Mouse (Mus musculus): Measurements from ENCODE around the gene Ankrd54.

The Ankrd54 gene

DNA sequence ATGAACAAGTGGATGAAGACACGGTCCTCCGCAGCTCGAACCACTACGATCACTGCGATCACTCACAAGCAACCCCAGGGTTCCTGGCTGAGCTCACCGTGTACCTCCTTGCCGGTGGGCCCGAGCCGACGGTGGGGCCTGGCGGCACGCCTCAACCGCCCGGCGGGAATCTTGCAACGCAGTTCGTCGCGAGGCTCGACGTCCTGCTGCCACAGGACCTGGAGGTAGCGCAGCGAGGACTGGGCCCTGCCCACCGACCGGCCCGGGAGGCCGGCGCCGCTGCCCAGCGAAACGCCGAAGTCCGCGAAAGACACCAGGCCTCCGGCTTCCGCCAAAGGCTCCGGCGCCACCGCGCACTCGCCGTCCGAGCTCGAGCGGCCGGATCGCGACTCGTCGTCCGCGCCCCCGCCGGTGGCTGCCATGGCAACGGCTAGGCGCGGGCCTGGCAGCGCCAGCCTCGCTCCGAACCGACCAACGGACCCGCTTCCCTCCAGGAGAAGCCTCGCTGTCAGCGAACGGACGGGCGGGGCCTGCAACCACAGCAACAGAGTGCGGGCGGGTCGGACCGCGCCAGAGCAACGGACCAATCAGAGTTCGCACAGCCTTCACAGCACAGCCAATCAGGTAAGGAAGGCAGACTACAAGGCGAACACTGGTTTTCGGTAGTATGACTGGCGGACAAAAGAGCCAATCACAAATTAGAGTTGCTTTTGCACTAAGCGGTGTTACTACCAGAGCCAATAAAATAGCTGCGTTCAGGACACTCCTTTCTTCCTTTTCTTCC lies at the start of gene Ankrd54:
Gene Ankrd54 (minus strand): TSS at position 518 of the 784 bp plus-strand sequence.
- DNase-seq: peak; percentile 100

- DNase-seq: no peak
Measured at GRCm38 (mm10) chr15:79111774-79112173, 49.1 kb upstream of the Ankrd54 start.

- no peak for DNase-seq
Measured at GRCm38 (mm10) chr15:79110528-79110927, 47.8 kb upstream of the Ankrd54 start.

DNA sequence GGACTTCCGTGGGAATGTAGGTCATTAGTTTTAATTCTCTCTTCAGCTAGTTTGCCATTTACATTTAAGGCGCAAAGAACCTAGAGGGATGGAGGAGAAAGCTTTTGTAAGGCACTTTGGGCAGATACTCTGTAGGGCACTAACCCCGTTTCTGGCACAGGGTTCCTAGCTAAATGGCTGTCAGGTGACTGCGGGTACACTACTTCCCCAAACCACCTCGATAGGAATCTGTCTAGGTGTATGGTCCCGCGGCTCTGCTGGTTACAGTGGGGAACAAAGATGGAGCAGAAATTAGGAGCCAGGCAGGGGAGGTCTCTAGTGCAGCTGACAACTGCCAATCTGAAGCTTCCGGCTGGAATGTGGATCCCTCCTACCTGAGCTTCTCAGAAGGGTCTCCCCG lies 47.3 kb upstream of the Ankrd54 start:
- no peak for DNase-seq

- no peak for DNase-seq
Measured at GRCm38 (mm10) chr15:79109321-79109934, 46.7 kb upstream of the Ankrd54 start.

DNA sequence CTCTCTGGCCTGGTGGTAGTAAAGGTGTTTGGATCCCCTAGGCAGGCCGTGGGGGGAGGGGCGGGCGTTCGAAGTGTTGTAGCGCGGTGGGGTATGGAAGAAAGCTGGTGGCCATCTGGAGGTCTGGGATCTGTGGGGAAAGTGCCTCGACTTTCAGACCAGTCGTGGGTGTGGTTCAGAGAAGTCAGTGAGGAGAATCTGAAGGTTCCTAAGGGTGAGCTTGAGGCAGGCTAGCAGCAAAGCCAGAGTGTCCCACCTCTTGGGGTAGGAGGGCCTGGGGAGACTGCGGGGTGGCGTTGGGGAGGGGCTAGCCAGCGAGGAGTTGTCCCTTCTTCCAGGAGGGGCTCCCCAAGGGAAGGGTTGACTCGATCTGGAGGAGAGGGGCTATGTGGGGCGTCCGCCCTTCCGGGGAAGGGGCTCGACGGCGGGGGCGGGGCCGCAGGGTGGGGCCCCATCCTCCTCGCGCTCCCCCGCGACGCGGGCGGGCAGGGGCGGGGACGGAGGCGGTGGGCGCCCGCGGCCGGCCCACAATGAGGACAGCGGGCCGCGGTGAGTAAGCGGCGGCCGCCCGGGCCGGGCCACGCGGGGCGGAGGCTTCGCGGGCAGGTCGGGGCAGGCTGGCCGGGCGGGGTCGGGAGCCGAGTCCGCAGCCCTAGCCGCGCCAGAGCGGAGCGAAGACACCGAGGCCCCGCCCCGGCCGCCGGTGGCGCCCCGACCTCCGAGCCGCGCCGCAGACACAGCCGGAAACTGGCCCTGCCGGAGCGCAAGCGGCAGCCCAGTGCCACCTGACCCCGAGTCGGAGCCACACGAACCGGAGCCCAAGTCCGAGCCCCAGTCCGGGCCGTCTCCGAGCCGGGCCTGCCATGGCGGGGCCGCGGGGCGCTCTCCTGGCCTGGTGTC lies 46.0 kb upstream of the Ankrd54 start, which contains the start of gene Micall1:
Gene Micall1 (plus strand): TSS at position 478 of the 900 bp plus-strand sequence.
- peak; percentile 68 for DNase-seq

- peak; percentile 18 for DNase-seq
Measured at GRCm38 (mm10) chr15:79107966-79108365, 45.3 kb upstream of the Ankrd54 start.

- DNase-seq: no peak
Measured at GRCm38 (mm10) chr15:79105804-79106203, 43.1 kb upstream of the Ankrd54 start.

GRCm38 (mm10) chr15:79103264-79103663 lies 40.6 kb upstream of the Ankrd54 start:
- DNase-seq: no peak

- no peak for DNase-seq
Measured at GRCm38 (mm10) chr15:79101531-79101930, 38.8 kb upstream of the Ankrd54 start.

DNA sequence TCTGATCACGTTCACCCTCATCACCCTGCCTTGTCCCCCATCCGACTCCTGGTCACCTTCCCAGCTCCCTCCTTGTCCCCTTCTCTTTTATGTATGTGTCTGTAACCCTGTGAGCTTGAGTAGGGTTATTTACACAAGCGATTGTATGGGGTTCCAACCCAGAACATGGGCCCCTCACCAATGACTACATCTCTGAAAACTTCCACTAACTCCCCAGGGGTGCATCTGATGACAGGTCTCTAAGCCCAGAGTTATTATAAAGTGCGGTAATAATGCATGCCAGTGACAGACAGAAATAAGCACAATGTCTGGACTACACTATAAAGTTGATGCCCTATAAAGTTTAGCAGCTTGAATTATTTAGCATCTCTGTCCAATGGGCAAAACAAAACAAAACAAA lies 37.7 kb upstream of the Ankrd54 start:
- DNase-seq: no peak

DNA sequence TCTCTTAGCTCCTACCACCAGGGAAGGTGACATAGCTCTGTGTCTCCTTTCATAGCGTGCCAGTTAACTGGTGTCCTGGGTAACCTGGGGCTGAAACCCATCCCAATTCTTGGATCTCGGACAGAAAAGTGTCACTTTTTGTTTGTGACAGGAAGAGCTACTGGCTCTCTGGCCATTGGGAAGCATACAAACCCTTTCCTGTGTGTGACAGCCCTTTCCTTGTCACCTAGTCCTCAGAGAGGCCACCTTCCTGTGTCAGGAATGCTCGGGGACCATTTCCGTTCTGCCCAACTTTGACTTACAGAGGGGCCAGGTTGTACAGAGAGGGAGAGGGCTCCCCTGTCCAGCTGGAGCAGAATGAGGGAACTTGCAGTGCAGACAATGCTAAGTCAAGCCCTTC lies 36.8 kb upstream of the Ankrd54 start:
- DNase-seq: no peak

GRCm38 (mm10) chr15:79098868-79099267 lies 36.2 kb upstream of the Ankrd54 start:
- DNase-seq: no peak

GRCm38 (mm10) chr15:79098220-79098619 lies 35.5 kb upstream of the Ankrd54 start:
- no peak for DNase-seq

DNA sequence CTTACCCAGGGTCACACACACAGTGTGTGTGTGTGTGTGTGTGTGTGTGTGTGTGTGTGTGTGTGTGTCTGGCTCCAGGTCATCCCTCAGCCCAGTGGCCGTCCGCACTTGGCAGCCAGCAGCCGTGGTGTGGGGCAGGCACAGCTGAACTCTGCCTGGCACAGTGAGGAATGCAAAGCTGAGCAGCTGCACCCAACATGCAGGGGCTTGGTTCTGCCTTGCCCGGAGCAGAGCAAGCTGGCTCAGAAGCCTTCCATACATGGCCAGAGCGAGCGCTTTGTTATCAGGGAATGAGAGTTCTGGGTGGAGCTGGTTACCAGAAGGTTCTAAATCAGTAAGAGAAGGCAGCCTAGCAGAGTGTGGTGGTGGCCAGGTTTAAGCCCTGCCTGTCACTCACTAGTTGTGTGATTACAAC lies 34.9 kb upstream of the Ankrd54 start:
- DNase-seq: peak; percentile 45

GRCm38 (mm10) chr15:79097135-79097534 lies 34.4 kb upstream of the Ankrd54 start:
- no peak for DNase-seq

DNA sequence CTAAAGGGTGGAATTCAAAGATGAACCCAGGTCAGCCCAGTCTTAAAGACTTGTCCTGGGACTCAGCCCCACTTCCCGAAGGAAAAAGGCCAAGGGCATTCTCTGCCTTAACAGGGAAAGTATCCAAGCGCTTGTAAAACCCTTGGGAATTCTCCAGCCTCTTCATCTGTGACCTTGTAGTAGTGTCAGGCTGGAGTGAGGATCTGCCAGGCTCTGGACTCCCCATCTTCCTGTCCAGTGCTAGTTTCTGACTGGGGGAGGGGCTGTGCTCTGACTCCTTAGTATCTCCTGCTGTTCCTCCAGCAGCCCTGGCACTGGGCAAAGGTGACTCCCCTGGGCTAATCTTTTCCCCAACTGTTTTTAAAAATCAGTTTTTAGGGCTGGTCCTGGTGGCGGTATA lies 33.9 kb upstream of the Ankrd54 start:
- DNase-seq: no peak

GRCm38 (mm10) chr15:79095483-79095882 lies 32.8 kb upstream of the Ankrd54 start:
- no peak for DNase-seq

- peak; percentile 27 for DNase-seq
Measured at GRCm38 (mm10) chr15:79093083-79093839, 30.6 kb upstream of the Ankrd54 start.

GRCm38 (mm10) chr15:79092284-79092683 lies 29.6 kb upstream of the Ankrd54 start:
- DNase-seq: no peak

DNA sequence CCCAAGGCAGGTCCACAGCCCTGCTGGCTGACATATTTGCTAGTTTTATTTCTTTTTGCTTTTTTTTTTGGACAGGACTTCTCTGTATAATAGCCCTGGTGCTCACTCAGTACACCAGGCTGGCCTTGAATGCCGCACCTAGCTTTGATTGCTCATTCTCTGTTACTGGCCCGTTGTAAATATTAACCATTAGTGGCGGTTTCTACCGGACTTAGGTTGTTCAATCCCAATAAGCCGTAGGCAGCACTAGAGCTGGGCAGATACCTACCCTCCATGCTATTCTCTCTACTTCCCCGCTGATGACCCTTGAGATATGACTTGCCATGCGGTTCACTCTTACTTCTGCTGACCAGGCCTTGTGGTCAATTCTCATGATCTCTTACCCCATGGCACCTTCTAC lies 16.9 kb upstream of the Ankrd54 start:
- no peak for DNase-seq

GRCm38 (mm10) chr15:79075658-79076365 lies 13.1 kb upstream of the Ankrd54 start:
- no peak for DNase-seq
